Mouse (Mus musculus) heart, adult 2 months (tissue): ENCODE data around the gene Cntn1. TPM values are rescaled to one million over a fixed set of nuclear protein-coding genes. Genes with fewer than 3 reads are reported as not detected.

Experiments
- DNase-seq, 2 experiments: peaks; one replicate each; pipeline ENCODE4 v3.0.0; 2021
- H3K27ac ChIP-seq: fragments of 200-600 bp; 2 replicates; pipeline ENCODE4 v1.8.1; 2022
- H3K27me3 ChIP-seq: fragments of 200-500 bp; 2 replicates; pipeline ENCODE4 v1.6.1; 2012; ENCODE audit warnings: mild to moderate bottlenecking, low read length, inconsistent platforms, mixed read lengths; ENCODE audit not compliant: control insufficient read depth, insufficient read depth
- H3K36me3 ChIP-seq: fragments of 200-500 bp; 2 replicates; pipeline ENCODE4 v1.6.1; 2012; ENCODE audit warnings: low read length, inconsistent platforms; ENCODE audit not compliant: control insufficient read depth, insufficient read depth
- H3K4me1 ChIP-seq: fragments of 200-500 bp; 2 replicates; pipeline ENCODE4 v1.6.1; 2011; ENCODE audit warnings: low read length; ENCODE audit not compliant: control insufficient read depth, insufficient read depth
- H3K4me3 ChIP-seq: fragments of 200-600 bp; 2 replicates; pipeline ENCODE4 v1.8.1; 2022
- H3K79me2 ChIP-seq: fragments of 200-500 bp; replicated peaks from 2 replicates; pipeline ENCODE4 v1.6.1; 2012; ENCODE audit warnings: mild to moderate bottlenecking, inconsistent platforms, low read length, moderate library complexity, mixed read lengths; ENCODE audit not compliant: control insufficient read depth, insufficient read depth
- H3K9ac ChIP-seq: fragments of 200-500 bp; 2 replicates; pipeline ENCODE4 v1.6.1; 2012; ENCODE audit warnings: low read depth, mild to moderate bottlenecking, control low read depth, inconsistent platforms, low read length, mixed read lengths
- CTCF ChIP-seq: fragments of 200-600 bp; IDR thresholded peaks from 2 replicates; pipeline ENCODE4 v1.8.1; 2022; ENCODE audit warnings: antibody characterized with exemption, mild to moderate bottlenecking, moderate library complexity
- EP300 ChIP-seq: fragments of 200-500 bp; IDR thresholded peaks from 2 replicates; pipeline ENCODE4 v1.6.1; 2011; ENCODE audit warnings: low read depth, low read length, control low read depth; ENCODE audit not compliant: insufficient read depth
- POLR2A ChIP-seq: fragments of 200-500 bp; IDR thresholded peaks from 2 replicates; pipeline ENCODE4 v1.6.1; 2011; ENCODE audit warnings: mild to moderate bottlenecking, low read depth, low read length, control low read depth; ENCODE audit not compliant: insufficient read depth
- WGBS: fragments of 180-500 bp; shearing (Covaris S2); methylation state at CpG from one replicate; pipeline ENCODE4 v1.1.7; 2018; 5-methylcytosine and 5-hydroxymethylcytosine counted together
- intact Hi-C: fragments of 180-260 bp; cut with DNase I; formaldehyde crosslinking; loops from one replicate; pipeline ENCODE4 v1.15.1; 2025
- polyA plus RNA-seq: library from polyadenylated mRNA; depleted of rRNA; stranded (reverse); fragments of >200 nt; gene quantifications from 2 replicates; pipeline ENCODE4 v1.2.3, GENCODE M21; 2012
- total RNA-seq, 2 experiments: library from RNA; stranded (reverse); gene quantifications; 2 replicates each; pipeline ENCODE4 v1.2.3; 2021

The Cntn1 gene
- total and polyA plus RNA-seq, 3 experiments, result 0.05 to 0.11 (median 0.08) TPM

- no peak for DNase-seq
- no peaks in the 10 kb centered on the region for H3K79me2 ChIP-seq
- H3K4me1 ChIP-seq, result no peaks in the 10 kb centered on the region
- WGBS, result 68% methylated on average over 10 of the region's 10 CpGs
- H3K9ac ChIP-seq, result no peak overlapping the region
- H3K4me3 ChIP-seq, result no peak overlapping the region
- no peak overlapping the region for H3K27ac ChIP-seq
- no peaks in the 10 kb centered on the region for H3K36me3 ChIP-seq
- no peak for TF ChIP-seq EP300
- no peak for TF ChIP-seq CTCF
- TF ChIP-seq POLR2A, result no peak
- no peaks in the 10 kb centered on the region for H3K27me3 ChIP-seq
- intact Hi-C loops, result no loop called here
Observed at GRCm38 (mm10) chr15:92160855-92161162, 109.8 kb downstream of the Cntn1 start.

DNA sequence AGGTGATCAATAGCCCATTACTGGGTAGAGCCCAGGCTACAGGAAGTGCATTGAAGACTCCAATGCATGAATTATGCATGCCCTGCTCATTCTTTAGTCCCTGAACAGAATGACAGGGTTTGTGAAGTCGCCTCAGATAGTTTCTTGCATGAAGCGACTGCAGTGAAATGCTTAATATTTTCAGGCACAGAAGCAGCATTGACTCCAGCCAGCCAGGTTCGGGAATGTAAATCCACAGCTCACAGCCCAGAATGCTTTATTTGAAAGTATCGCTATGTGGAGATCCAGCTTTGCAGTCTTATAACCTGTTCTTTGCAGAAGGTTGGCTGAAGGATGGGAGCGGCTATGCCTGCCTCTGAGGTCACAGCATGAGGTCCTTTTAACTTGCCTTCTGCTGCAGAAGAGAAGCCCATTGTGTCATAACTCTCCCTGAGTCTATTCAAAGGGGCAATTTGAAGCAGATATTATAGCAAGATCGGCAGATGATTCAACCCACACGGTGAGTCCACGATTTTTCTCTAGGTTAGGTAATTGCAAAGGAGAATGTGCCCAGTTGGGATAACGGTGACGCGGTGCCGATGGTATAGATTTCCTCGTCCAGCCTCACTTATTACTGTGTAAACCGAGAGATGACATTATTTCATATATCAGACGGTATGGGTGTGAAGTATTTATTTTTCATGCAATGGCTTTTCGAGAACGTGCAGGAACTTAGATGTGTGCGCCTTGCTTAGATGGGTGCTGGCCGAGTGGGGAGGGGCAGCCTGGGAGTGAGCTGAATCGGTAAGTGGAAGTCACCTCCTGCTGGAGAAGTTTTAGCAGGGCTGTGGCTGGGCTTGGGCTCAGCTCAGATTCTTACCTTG, 110.4 kb downstream of the Cntn1 start:
- no peaks in the 10 kb centered on the region for H3K79me2 ChIP-seq
- H3K27me3 ChIP-seq, result no peaks in the 10 kb centered on the region
- WGBS, result 52% methylated on average over 20 of the region's 20 CpGs
- DNase-seq, result no peak
- TF ChIP-seq CTCF (no peak), EP300 (no peak), POLR2A (no peak)
- no peak overlapping the region for H3K4me3 ChIP-seq
- no peaks in the 10 kb centered on the region for H3K4me1 ChIP-seq
- intact Hi-C loops, result no loop called here
- H3K9ac ChIP-seq, result no peak overlapping the region
- no peaks in the 10 kb centered on the region for H3K36me3 ChIP-seq
- H3K27ac ChIP-seq, result no peak overlapping the region

DNA sequence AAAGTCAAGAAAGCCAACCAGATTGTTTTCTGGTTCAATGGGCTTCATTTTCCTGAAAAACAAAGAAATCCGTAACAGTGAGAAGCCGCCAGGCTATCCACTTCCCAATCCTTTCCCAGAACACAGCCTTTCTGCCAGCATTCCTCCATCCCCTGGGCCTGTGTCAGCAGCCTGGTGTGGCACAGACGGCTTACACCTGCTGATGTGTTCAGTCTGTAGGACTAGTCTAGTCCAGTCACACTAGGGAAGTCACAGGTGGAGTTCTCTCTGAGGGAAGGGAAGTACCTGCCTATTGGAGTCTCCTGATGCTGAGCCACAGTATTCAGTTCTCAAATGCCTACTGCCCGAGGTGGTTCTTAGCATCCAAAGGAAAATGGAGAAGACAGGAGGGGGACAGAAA, 111.9 kb downstream of the Cntn1 start:
- Histone ChIP-seq H3K79me2 (no peaks in the 10 kb centered on the region), H3K4me1 (no peaks in the 10 kb centered on the region), H3K27me3 (no peaks in the 10 kb centered on the region), H3K36me3 (no peaks in the 10 kb centered on the region), H3K9ac (no peak overlapping the region), H3K4me3 (no peak overlapping the region), H3K27ac (no peak overlapping the region)
- WGBS, result 55% methylated on average over 4 of the region's 4 CpGs
- no peak for TF ChIP-seq EP300
- no peak for TF ChIP-seq CTCF
- TF ChIP-seq POLR2A, result no peak
- no peak for DNase-seq
- intact Hi-C loops, result no loop called here

- Histone ChIP-seq H3K4me3 (no peak overlapping the region), H3K4me1 (no peaks in the 10 kb centered on the region), H3K27me3 (no peaks in the 10 kb centered on the region), H3K9ac (no peak overlapping the region), H3K79me2 (no peaks in the 10 kb centered on the region), H3K36me3 (no peaks in the 10 kb centered on the region), H3K27ac (no peak overlapping the region)
- intact Hi-C loops, result no loop called here
- WGBS, result 61% methylated on average over 3 of the region's 3 CpGs
- no peak for DNase-seq
- TF ChIP-seq EP300 (no peak), CTCF (no peak), POLR2A (no peak)
Observed at GRCm38 (mm10) chr15:92164127-92164526, 113.2 kb downstream of the Cntn1 start.

DNA sequence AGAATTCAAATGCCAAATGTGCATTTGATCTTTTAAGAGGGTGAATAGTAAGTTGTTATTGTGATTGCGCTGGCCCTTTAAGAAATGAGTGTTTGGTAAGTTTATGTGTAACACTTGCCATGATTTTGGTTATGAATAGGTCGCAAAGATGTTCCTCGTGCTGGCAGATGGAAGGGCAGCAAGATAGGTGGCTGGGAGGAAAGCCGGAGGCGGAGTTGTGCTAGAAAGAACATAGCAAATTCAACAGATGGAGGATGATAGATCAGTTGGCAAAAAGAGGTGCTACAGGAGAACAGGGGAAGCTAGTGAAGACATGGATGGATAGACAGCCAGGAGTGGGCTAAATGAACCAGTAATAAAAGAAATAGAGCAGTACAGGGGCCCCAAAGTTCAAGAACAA, 115.3 kb downstream of the Cntn1 start:
- Histone ChIP-seq H3K36me3 (no peaks in the 10 kb centered on the region), H3K27me3 (no peaks in the 10 kb centered on the region), H3K27ac (no peak overlapping the region), H3K4me1 (no peaks in the 10 kb centered on the region), H3K79me2 (no peaks in the 10 kb centered on the region), H3K9ac (no peak overlapping the region), H3K4me3 (no peak overlapping the region)
- intact Hi-C loops, result no loop called here
- TF ChIP-seq POLR2A, result no peak
- TF ChIP-seq EP300, result no peak
- TF ChIP-seq CTCF, result no peak
- 74% methylated on average over 5 of the region's 5 CpGs for WGBS
- DNase-seq, result no peak

- Histone ChIP-seq H3K9ac (no peak overlapping the region), H3K4me1 (no peaks in the 10 kb centered on the region), H3K27ac (no peak overlapping the region), H3K27me3 (no peaks in the 10 kb centered on the region), H3K36me3 (no peaks in the 10 kb centered on the region), H3K79me2 (no peaks in the 10 kb centered on the region), H3K4me3 (no peak overlapping the region)
- intact Hi-C loops, result no loop called here
- TF ChIP-seq CTCF, result no peak
- no peak for TF ChIP-seq POLR2A
- no peak for TF ChIP-seq EP300
- DNase-seq, result no peak
- 71% methylated on average over 2 of the region's 2 CpGs for WGBS
Observed at GRCm38 (mm10) chr15:92175739-92176138, 124.8 kb downstream of the Cntn1 start.
